Mouse (Mus musculus) megakaryocyte, embryonic 14.5 days (primary cell): Measurements from ENCODE around the gene Olfr1056.

ENCODE experiments used
- FLI1 ChIP-seq: IDR thresholded peaks from 2 replicates; pipeline ENCODE4 v1.6.1; 2012; ENCODE audit warnings: low read length, inconsistent platforms, mixed read lengths
- GATA1 ChIP-seq: IDR thresholded peaks from 3 replicates; pipeline ENCODE4 v1.6.1; 2012; ENCODE audit warnings: mixed read lengths, low read length, inconsistent platforms, borderline replicate concordance

DNA sequence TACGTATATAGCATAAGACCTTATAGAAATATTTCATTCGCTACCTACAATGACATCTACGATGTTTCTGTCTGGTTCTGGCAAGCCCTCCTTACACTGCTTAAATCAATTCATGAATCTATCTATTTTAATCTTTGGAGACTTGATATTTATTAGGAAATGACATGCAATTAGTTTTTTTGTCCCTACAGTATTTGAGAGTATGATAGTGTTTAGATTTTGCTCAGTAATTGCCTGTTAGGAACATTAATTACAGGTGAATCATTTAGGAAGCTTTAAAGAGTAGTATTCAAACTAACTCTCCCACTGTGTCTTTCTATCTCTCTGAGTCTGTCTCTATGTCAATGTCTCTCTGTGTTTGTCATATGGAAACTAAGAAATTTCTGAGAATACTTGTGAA, 26.9 kb downstream of the Olfr1056 start, which contains the start of gene Olfr1054:
- TF ChIP-seq GATA1 (no peak), FLI1 (no peak)
